Mouse (Mus musculus) G1E (cell line): ENCODE measurements at regions not wholly inside any gene's neighbourhood (a gene's known extent, or its start where the extent isn't known, plus 50 kb on each side); places are given as distances from the start of the nearest gene placed in this dataset.
A peak's percentile ranks its signal among the peaks of the same experiment; 100 is the strongest.

Experiments
- ATAC-seq: 2 replicates; pipeline ENCODE4 v1.8.0; 2016; ENCODE audit warnings: mild to moderate bottlenecking; ENCODE audit not compliant: insufficient number of reproducible peaks, poor library complexity, low FRiP score, severe bottlenecking; ENCODE audit errors: extremely low read depth
- DNase-seq: peaks from one replicate; pipeline ENCODE4 v3.0.0; 2012; ENCODE audit warnings: low spot score
- H3K27me3 ChIP-seq: 2 replicates; pipeline ENCODE4 v1.6.1; 2012; ENCODE audit warnings: mild to moderate bottlenecking, low read length, inconsistent platforms; ENCODE audit not compliant: insufficient read depth
- H3K36me3 ChIP-seq: replicated peaks from 2 replicates; pipeline ENCODE3; 2012; ENCODE audit warnings: mild to moderate bottlenecking, inconsistent platforms
- H3K4me1 ChIP-seq: 2 replicates; pipeline ENCODE4 v1.6.1; 2012; ENCODE audit warnings: low read depth, low read length, inconsistent platforms, mixed read lengths; ENCODE audit not compliant: insufficient read depth
- H3K4me3 ChIP-seq: 2 replicates; pipeline ENCODE4 v1.5.1; 2012; ENCODE audit warnings: low read depth, mild to moderate bottlenecking, inconsistent platforms, low read length, moderate library complexity, mixed read lengths
- H3K9me3 ChIP-seq: replicated peaks from 2 replicates; pipeline ENCODE4 v1.6.1; 2012; ENCODE audit warnings: inconsistent platforms
- CTCF ChIP-seq: IDR thresholded peaks from 2 replicates; pipeline ENCODE4 v1.5.1; 2012; ENCODE audit warnings: low read depth, low read length, inconsistent platforms, mixed read lengths
- GATA1 ChIP-seq: IDR thresholded peaks from 2 replicates; pipeline ENCODE4 v1.6.1; 2012; ENCODE audit warnings: borderline replicate concordance, low read length, inconsistent platforms, mixed read lengths
- GATA2 ChIP-seq: IDR thresholded peaks from 2 replicates; pipeline ENCODE4 v1.6.1; 2012; ENCODE audit warnings: low read depth, low read length, inconsistent platforms, borderline replicate concordance
- POLR2AphosphoS5 ChIP-seq: IDR thresholded peaks from 2 replicates; pipeline ENCODE4 v1.6.1; 2012; ENCODE audit warnings: low read depth, low read length, inconsistent platforms; ENCODE audit not compliant: insufficient replicate concordance
- TAL1 ChIP-seq: conservative IDR thresholded peaks from 2 replicates; pipeline ENCODE4 v1.6.1; 2012; ENCODE audit warnings: low read depth, low read length, inconsistent platforms, mixed read lengths

- Histone ChIP-seq H3K9me3 (no peaks in the 10 kb centered on the region), H3K36me3 (no peaks in the 10 kb centered on the region), H3K27me3 (peaks cover 12% of the 10 kb centered on the region), H3K4me3 (no peak overlapping the region), H3K4me1 (peaks cover 16% of the 10 kb centered on the region)
- ATAC-seq (peak; percentile 57; the same call in 1 of the 2 replicates), DNase-seq (peak; percentile 14)
- TF ChIP-seq POLR2AphosphoS5 (no peak), GATA1 (no peak), CTCF (no peak), TAL1 (no peak), GATA2 (no peak)
These were observed 171.1 kb downstream of the Bcl2l11 start for GRCm38 (mm10) chr2:128296897-128297296.

GRCm38 (mm10) chr2:128297821-128298220 lies 172.0 kb downstream of the Bcl2l11 start:
- ATAC-seq (no peak), DNase-seq (no peak)
- Histone ChIP-seq H3K4me1 (peaks cover 16% of the 10 kb centered on the region), H3K27me3 (peaks cover 12% of the 10 kb centered on the region), H3K9me3 (no peaks in the 10 kb centered on the region), H3K4me3 (no peak overlapping the region), H3K36me3 (no peaks in the 10 kb centered on the region)
- TF ChIP-seq CTCF (no peak), POLR2AphosphoS5 (no peak), GATA2 (no peak), GATA1 (no peak), TAL1 (no peak)

- no peak for DNase-seq
- ATAC-seq, result no peak
- TF ChIP-seq GATA1, result no peak
- no peak for TF ChIP-seq CTCF
- no peak for TF ChIP-seq POLR2AphosphoS5
- TF ChIP-seq GATA2, result no peak
- no peak for TF ChIP-seq TAL1
- Histone ChIP-seq H3K9me3 (no peaks in the 10 kb centered on the region), H3K4me3 (no peak overlapping the region), H3K4me1 (peaks cover 16% of the 10 kb centered on the region), H3K36me3 (no peaks in the 10 kb centered on the region), H3K27me3 (peaks cover 12% of the 10 kb centered on the region)
These were observed 173.2 kb downstream of the Bcl2l11 start for GRCm38 (mm10) chr2:128298996-128299395.

- H3K36me3 ChIP-seq, result no peaks in the 10 kb centered on the region
- DNase-seq, result no peak
- no peak for TF ChIP-seq GATA1
- TF ChIP-seq POLR2AphosphoS5, result no peak
- no peak for TF ChIP-seq TAL1
- TF ChIP-seq CTCF, result no peak
- peaks cover 3% of the 10 kb centered on the region; the same call in 1 of the 2 replicates for H3K4me1 ChIP-seq
- no peak overlapping the region for H3K4me3 ChIP-seq
- H3K9me3 ChIP-seq, result no peaks in the 10 kb centered on the region
- 0 out of 2 replicates have a peak, but pooled peaks cover under 1% of the 10 kb centered on the region for H3K27me3 ChIP-seq
- no peak for ATAC-seq
These were observed 175.9 kb downstream of the Bcl2l11 start for GRCm38 (mm10) chr2:128301709-128302108.

- DNase-seq (no peak), ATAC-seq (no peak)
- H3K4me1 ChIP-seq, result no peaks in the 10 kb centered on the region
- H3K27me3 ChIP-seq, result peaks cover 3% of the 10 kb centered on the region; the same call in 1 of the 2 replicates
- H3K4me3 ChIP-seq, result no peak overlapping the region
- no peaks in the 10 kb centered on the region for H3K9me3 ChIP-seq
- no peaks in the 10 kb centered on the region for H3K36me3 ChIP-seq
- TF ChIP-seq CTCF (no peak), GATA1 (no peak), POLR2AphosphoS5 (no peak), TAL1 (no peak), GATA2 (no peak)
These were observed 178.3 kb downstream of the Bcl2l11 start for GRCm38 (mm10) chr2:128304063-128304712.

- TF ChIP-seq GATA2, result no peak
- DNase-seq, result no peak
- Histone ChIP-seq H3K36me3 (no peaks in the 10 kb centered on the region), H3K4me1 (no peaks in the 10 kb centered on the region), H3K27me3 (peaks cover 5% of the 10 kb centered on the region; the same call in 1 of the 2 replicates), H3K4me3 (no peak overlapping the region), H3K9me3 (no peaks in the 10 kb centered on the region)
- ATAC-seq, result no peak
These were observed 180.9 kb downstream of the Bcl2l11 start for GRCm38 (mm10) chr2:128306693-128307092.

- H3K9me3 ChIP-seq, result no peaks in the 10 kb centered on the region
- no peaks in the 10 kb centered on the region for H3K36me3 ChIP-seq
- H3K27me3 ChIP-seq, result peaks cover 14% of the 10 kb centered on the region
- no peak overlapping the region for H3K4me3 ChIP-seq
- no peak for DNase-seq
- TF ChIP-seq POLR2AphosphoS5, result no peak
- TF ChIP-seq GATA1, result no peak
- TF ChIP-seq GATA2, result no peak
- no peak for TF ChIP-seq CTCF
- H3K4me1 ChIP-seq, result no peaks in the 10 kb centered on the region
- ATAC-seq, result no peak
These were observed 183.7 kb downstream of the Bcl2l11 start for GRCm38 (mm10) chr2:128309541-128310030.
